Mouse (Mus musculus) c-Kit-positive CD71-positive TER-119-positive erythroid progenitor cells, embryonic 14.5 days (primary cell): ENCODE measurements at regions not wholly inside any gene's neighbourhood (a gene's known extent, or its start where the extent isn't known, plus 50 kb on each side); places are given as distances from the start of the nearest gene placed in this dataset.
"Not testable (repeated sequence)": the region's sequence is repeated elsewhere in the genome, so short reads cannot be mapped to it uniquely, and the experiment has no call there.

ENCODE experiments used
- DNase-seq: peaks from one replicate; pipeline ENCODE4 v3.0.0-alpha.2; 2013; ENCODE audit warnings: low spot score

- no peak for DNase-seq
Observed at GRCm38 (mm10) chr6:103809986-103810341, 299.6 kb downstream of the Chl1 start.

GRCm38 (mm10) chr6:103810342-103811001, 300.1 kb downstream of the Chl1 start:
- no peak for DNase-seq

- DNase-seq, result not testable (repeated sequence)
Observed at GRCm38 (mm10) chr6:103816396-103816795, 306.0 kb downstream of the Chl1 start.

GRCm38 (mm10) chr6:103826042-103826441, 315.7 kb downstream of the Chl1 start:
- DNase-seq, result no peak

- DNase-seq, result no peak
Observed at GRCm38 (mm10) chr6:103827623-103828022, 317.2 kb downstream of the Chl1 start.

- DNase-seq, result no peak
Observed at GRCm38 (mm10) chr6:103828866-103829265, 318.5 kb downstream of the Chl1 start.

- no peak for DNase-seq
Observed at GRCm38 (mm10) chr6:103832301-103832700, 321.9 kb downstream of the Chl1 start.

GRCm38 (mm10) chr6:103832808-103833207, 322.4 kb downstream of the Chl1 start:
- DNase-seq, result no peak

GRCm38 (mm10) chr6:103833501-103834132, 323.2 kb downstream of the Chl1 start:
- DNase-seq, result peak; percentile 29

- DNase-seq, result no peak
Observed at GRCm38 (mm10) chr6:103834726-103835229, 324.4 kb downstream of the Chl1 start.

- no peak for DNase-seq
Observed at GRCm38 (mm10) chr6:103859787-103860186, 349.4 kb downstream of the Chl1 start.

- DNase-seq, result no peak
Observed at GRCm38 (mm10) chr6:103893455-103893854, 383.1 kb downstream of the Chl1 start.

GRCm38 (mm10) chr6:103924504-103924903, 414.1 kb downstream of the Chl1 start:
- no peak for DNase-seq

GRCm38 (mm10) chr6:103927094-103927493, 416.7 kb downstream of the Chl1 start:
- DNase-seq, result no peak

- DNase-seq, result no peak
Observed at GRCm38 (mm10) chr6:103940345-103940744, 430.0 kb downstream of the Chl1 start.

- DNase-seq, result no peak
Observed at GRCm38 (mm10) chr6:103944361-103944760, 434.0 kb downstream of the Chl1 start.

GRCm38 (mm10) chr6:103947474-103947873, 437.1 kb downstream of the Chl1 start:
- no peak for DNase-seq

GRCm38 (mm10) chr6:103953134-103953771, 442.9 kb downstream of the Chl1 start:
- DNase-seq, result no peak

- DNase-seq, result no peak
Observed at GRCm38 (mm10) chr6:103959002-103959401, 448.6 kb downstream of the Chl1 start.

- no peak for DNase-seq
Observed at GRCm38 (mm10) chr6:103967811-103968420, 457.5 kb downstream of the Chl1 start.

GRCm38 (mm10) chr6:103999186-103999585, 488.8 kb downstream of the Chl1 start:
- no peak for DNase-seq

- peak; percentile 49 for DNase-seq
Observed at GRCm38 (mm10) chr6:104028439-104029091, 464.0 kb upstream of the Cntn6 start.
